Mouse (Mus musculus) stomach, postnatal 0 days (tissue): ENCODE measurements around the gene Gna14.

ENCODE experiments used
- CTCF ChIP-seq: IDR thresholded peaks from 2 replicates; pipeline ENCODE4 v1.5.1; 2016; ENCODE audit warnings: antibody characterized with exemption, low read depth, mild to moderate bottlenecking, moderate library complexity
- EP300 ChIP-seq: optimal IDR thresholded peaks from 2 replicates; pipeline ENCODE3; 2016; ENCODE audit warnings: antibody characterized with exemption

DNA sequence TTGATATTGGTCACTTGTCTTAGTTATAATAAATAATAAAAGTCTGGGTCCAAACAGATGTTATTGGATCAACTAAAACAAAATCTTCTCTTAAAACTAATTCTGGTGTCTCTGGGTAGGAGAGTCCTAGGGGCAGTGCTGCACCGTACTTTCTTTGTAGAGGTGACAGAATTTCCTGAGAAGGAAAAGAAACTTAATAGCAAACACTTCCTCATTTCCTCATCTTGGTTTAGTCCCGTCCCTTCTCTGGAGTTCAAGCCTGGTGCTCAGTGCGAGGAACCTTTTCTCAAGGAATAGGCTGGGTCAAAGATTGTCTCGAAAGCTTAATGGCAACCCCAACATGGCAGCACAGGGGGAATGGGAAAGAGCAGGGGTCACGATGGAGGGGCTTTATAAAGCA lies 7.8 kb downstream of the Gna14 start:
- TF ChIP-seq CTCF (no peak), EP300 (no peak)
